Mouse (Mus musculus): ENCODE data around the gene Fam53b. TPM values are rescaled to one million over a fixed set of nuclear protein-coding genes. Genes with fewer than 3 reads are reported as not detected.

Fam53b gene
- total RNA-seq, 2 experiments from 2014 or later: 42.3 to 54.8 TPM

- no peak for DNase-seq (ENCODE audit: low spot score in 2 of 2)
- no peak for TF ChIP-seq CTCF (conservative IDR thresholded peaks at IDR 0.05)
- Histone ChIP-seq H3K4me3 (no peak overlapping the region), H3K27ac (no peak overlapping the region; the same call in 1 of the 2 replicates)
Observed at GRCm38 (mm10) chr7:132756325-132756724, 57.4 kb downstream of the Fam53b start.

GRCm38 (mm10) chr7:132754389-132754750 lies 59.3 kb downstream of the Fam53b start:
- H3K4me3 ChIP-seq: no peak overlapping the region
- peak overlapping the region; percentile 39 for H3K27ac ChIP-seq
- no peak for DNase-seq (ENCODE audit: low spot score in 2 of 2)
- no peak for TF ChIP-seq CTCF (conservative IDR thresholded peaks at IDR 0.05)

DNA sequence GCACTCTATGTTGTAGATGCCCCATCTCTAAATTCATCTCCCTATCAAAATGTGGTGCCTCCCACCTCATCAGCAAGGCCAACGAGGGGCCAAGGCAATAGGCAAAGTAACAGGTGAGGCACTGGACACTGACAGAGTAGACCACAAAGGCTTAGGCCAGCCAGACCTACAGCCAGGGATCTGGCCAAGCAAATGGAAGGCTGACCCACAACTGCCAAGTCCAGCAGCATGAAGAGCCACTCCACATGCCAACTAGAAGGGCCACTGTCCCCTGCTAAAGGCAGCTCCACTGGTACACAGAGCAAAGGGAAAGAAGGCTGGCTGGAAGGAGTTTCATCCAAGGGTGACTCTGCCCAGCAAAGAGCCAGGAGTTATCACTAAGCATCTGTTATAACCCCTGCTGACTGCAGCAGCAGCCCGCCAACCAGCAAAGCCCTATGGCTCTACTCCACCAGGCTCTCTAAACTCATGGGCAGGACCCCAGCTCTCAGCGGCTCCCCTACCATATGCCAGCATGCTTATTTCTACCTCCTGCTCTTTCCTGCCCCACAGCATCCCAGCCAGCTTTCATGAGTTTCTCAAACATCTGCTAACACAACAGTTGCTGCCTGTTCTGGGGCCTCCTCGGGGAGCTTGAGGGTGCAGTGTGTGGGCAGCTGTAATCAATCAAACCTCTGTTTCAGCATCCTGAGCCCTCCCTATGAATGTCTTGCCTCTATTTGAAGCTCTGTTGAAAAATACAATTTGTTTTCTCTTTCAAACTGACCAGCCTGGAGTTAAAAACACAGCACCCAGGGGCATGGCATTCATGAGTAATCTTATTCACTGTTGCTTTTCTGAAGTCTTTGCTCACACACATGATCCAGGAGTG lies 59.9 kb downstream of the Fam53b start:
- no peak for TF ChIP-seq CTCF (conservative IDR thresholded peaks at IDR 0.05)
- no peak for DNase-seq (ENCODE audit: low spot score in 2 of 2)
- Histone ChIP-seq H3K27ac (peak overlapping the region; percentile 39), H3K4me3 (no peak overlapping the region)

GRCm38 (mm10) chr7:132751716-132752115 lies 62.0 kb downstream of the Fam53b start:
- no peak overlapping the region for H3K4me3 ChIP-seq
- DNase-seq (ENCODE audit: low spot score in 2 of 2): no peak
- TF ChIP-seq CTCF (conservative IDR thresholded peaks at IDR 0.05): no peak
- peak overlapping the region; percentile 39 for H3K27ac ChIP-seq

DNA sequence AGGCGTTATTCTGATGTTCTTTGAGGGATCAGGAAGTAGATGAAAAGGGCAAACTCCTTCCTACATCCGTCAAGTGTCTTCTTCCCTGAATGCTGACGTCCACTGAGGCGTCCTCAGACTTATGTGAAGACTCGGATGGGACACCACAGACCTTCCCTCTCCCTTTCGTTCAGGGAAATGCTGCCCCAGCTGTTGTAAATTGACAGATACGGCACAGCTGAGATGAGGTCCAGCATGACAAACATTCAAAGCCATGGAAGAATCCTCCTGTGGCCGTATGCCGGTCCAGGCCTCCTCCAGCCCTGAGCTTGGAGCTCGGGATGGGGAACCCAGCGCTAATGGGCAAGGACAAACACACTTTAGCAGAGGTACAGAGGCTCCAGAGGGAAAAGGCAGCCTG lies 64.2 kb downstream of the Fam53b start:
- Histone ChIP-seq H3K4me3 (no peak overlapping the region), H3K27ac (no peak overlapping the region)
- no peak for DNase-seq (ENCODE audit: low spot score in 2 of 2)
- TF ChIP-seq CTCF (conservative IDR thresholded peaks at IDR 0.05): no peak

GRCm38 (mm10) chr7:132748076-132748769 lies 65.5 kb downstream of the Fam53b start:
- no peak for TF ChIP-seq CTCF (conservative IDR thresholded peaks at IDR 0.05)
- DNase-seq (ENCODE audit: low spot score in 2 of 2): no peak
- Histone ChIP-seq H3K4me3 (no peak overlapping the region), H3K27ac (peak overlapping the region; percentile 5; the same call in 1 of the 2 replicates)

GRCm38 (mm10) chr7:132747096-132747495 lies 66.6 kb downstream of the Fam53b start:
- DNase-seq (ENCODE audit: low spot score in 2 of 2): no peak
- no peak for TF ChIP-seq CTCF (conservative IDR thresholded peaks at IDR 0.05)
- peak overlapping the region; percentile 48 for H3K27ac ChIP-seq
- no peak overlapping the region for H3K4me3 ChIP-seq

DNA sequence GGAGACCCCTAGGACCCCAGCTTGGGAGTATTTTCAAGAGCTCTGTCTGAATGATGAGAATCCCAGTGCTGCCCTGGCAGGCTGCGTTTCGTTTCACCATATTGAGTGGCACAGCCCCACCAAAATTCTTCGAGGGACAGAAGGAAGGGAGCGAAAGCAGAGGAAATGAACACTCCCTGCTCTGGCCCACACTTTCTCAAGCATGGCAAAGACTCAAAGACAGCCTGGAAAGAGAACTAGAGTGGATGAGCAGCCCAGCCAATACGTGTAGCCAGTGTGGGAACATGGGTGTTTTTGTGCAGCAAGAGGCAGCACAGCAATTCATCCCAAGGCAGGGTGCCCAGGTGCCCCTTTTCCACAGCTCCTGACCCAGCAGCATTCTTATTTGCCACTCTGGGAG lies 70.8 kb downstream of the Fam53b start:
- peak overlapping the region; percentile 78 for H3K27ac ChIP-seq
- DNase-seq (ENCODE audit: low spot score in 2 of 2): peak in 1 of 2 experiments; percentile 60

GRCm38 (mm10) chr7:132739829-132740228 lies 73.9 kb downstream of the Fam53b start:
- DNase-seq (ENCODE audit: low spot score in 2 of 2): no peak

More for the DNA sequence above, 70.8 kb downstream of the Fam53b start:
- TF ChIP-seq CTCF (conservative IDR thresholded peaks at IDR 0.05): no peak
- H3K4me3 ChIP-seq: no peak overlapping the region

DNA sequence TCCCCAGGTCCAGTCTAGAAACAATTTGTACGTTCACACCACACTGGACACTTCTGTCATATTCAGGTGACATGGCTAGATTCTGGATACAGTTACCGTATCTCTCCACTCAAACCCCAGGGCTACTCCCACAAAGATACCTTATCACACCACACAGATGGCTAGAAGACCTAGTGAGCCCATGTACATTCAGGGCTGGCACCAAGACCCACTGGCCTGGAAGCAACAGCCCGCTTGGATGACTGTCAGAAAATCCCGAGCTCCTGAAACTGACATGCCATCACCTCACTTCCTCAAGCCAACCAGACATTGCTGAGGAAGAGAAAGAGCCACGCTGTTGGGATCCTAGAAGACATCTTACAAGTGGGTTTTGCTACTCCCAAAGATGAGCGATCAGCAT lies 74.8 kb downstream of the Fam53b start:
- Histone ChIP-seq H3K4me3 (no peak overlapping the region), H3K27ac (no peak overlapping the region)
- no peak for TF ChIP-seq CTCF (conservative IDR thresholded peaks at IDR 0.05)
- no peak for DNase-seq (ENCODE audit: low spot score in 2 of 2)

More at GRCm38 (mm10) chr7:132739829-132740228, 73.9 kb downstream of the Fam53b start:
- TF ChIP-seq CTCF (conservative IDR thresholded peaks at IDR 0.05): no peak
- no peak overlapping the region for H3K4me3 ChIP-seq
- no peak overlapping the region for H3K27ac ChIP-seq

GRCm38 (mm10) chr7:132736099-132736862 lies 77.4 kb downstream of the Fam53b start:
- DNase-seq (ENCODE audit: low spot score in 2 of 2): no peak
- H3K27ac ChIP-seq: peak overlapping the region; percentile 79
- no peak overlapping the region for H3K4me3 ChIP-seq
- TF ChIP-seq CTCF (conservative IDR thresholded peaks at IDR 0.05): no peak

- DNase-seq (ENCODE audit: low spot score in 2 of 2): no peak
- peak overlapping the region; percentile 79; the same call in 1 of the 2 replicates for H3K27ac ChIP-seq
- peak; percentile 71 for TF ChIP-seq CTCF (conservative IDR thresholded peaks at IDR 0.05)
- H3K4me3 ChIP-seq: no peak overlapping the region
Observed at GRCm38 (mm10) chr7:132735145-132735544, 78.5 kb downstream of the Fam53b start.

DNA sequence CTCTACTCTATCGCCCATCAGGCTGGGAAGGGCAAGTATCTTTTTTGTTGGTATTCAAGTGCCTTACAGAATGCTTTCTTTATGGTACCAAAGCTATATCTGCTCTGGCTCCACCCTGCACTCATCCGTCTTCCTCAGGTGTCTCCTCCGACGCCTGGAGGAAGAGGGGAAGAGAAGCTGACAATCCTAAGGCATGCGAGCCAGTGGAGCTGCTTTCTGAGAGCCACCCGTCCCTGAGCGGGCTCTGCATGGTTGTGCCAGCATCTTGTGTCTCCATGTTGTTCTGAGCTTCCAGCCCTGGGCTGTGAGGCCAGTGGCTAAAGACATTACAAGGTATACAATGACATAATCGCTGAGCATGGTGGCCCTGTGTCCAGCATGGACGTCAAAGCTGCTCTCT lies 79.5 kb downstream of the Fam53b start:
- no peak for DNase-seq (ENCODE audit: low spot score in 2 of 2)
- no peak for TF ChIP-seq CTCF (conservative IDR thresholded peaks at IDR 0.05)
- Histone ChIP-seq H3K4me3 (no peak overlapping the region), H3K27ac (peak overlapping the region; percentile 79)
